Mouse (Mus musculus) CD4-positive, CD25-positive, alpha-beta regulatory T cell, adult 4 months (primary cell): ENCODE results near the gene Ctsa. TPM values are rescaled to one million over a fixed set of nuclear protein-coding genes. Genes with fewer than 3 reads are reported as not detected.
"Not testable (repeated sequence)": the region's sequence is repeated elsewhere in the genome, so short reads cannot be mapped to it uniquely, and the experiment has no call there.

Experiments
- ATAC-seq: one replicate; pipeline ENCODE4 v1.8.0; 2017
- polyA plus RNA-seq, 2 experiments: library from polyadenylated mRNA; unstranded; fragments of 100-300 nt; shearing (Covaris generic); gene quantifications; one replicate each; pipeline ENCODE4 v1.2.1; 2017

The Ctsa gene
- polyA plus RNA-seq, 2 experiments from 2014 or later: 211 to 247 TPM

DNA sequence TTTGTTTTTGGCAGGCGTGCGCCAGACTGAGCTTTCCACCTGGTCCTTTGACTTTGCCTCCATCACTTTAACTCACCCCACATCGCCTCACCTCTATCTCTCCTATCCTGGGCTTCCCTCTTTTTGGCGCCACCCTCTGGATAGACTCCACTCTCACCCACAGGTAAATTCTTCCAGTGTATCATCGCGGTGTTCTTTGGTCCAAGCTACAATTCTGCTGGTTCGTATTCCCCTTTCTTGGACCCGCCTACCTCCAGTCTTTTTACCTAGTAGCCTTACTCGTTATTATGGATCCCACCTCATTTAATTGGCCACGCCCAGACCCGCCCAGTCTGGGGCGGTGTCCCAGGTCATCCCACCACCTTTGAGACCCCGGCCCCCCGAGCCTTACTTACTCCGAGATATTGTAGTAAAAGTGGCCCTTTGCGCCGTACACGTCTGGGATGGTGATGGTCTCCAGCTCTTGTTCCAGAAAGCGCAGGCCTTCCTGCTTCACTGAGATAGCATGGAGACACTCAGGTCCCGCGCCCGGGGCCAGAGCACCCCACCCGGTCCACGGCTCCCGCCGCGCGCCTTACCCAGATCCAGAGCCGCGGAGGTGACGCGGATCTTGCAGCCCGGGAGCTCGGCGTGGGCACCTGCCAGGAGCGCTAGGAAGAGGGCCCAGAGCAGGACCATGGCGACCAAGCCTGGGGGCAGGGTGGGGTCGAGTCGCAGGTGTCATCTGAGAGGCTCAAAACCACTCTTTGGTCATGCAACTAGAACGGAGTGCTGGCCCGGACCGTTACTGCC is 23.8 kb downstream of the Ctsa start:
- peak; percentile 37 for ATAC-seq

GRCm38 (mm10) chr2:164857101-164857821 is 24.6 kb downstream of the Ctsa start, which contains the start of gene Pltp:
Pltp (minus strand) TSS chr2:164857711.
- peak; percentile 75 for ATAC-seq

DNA sequence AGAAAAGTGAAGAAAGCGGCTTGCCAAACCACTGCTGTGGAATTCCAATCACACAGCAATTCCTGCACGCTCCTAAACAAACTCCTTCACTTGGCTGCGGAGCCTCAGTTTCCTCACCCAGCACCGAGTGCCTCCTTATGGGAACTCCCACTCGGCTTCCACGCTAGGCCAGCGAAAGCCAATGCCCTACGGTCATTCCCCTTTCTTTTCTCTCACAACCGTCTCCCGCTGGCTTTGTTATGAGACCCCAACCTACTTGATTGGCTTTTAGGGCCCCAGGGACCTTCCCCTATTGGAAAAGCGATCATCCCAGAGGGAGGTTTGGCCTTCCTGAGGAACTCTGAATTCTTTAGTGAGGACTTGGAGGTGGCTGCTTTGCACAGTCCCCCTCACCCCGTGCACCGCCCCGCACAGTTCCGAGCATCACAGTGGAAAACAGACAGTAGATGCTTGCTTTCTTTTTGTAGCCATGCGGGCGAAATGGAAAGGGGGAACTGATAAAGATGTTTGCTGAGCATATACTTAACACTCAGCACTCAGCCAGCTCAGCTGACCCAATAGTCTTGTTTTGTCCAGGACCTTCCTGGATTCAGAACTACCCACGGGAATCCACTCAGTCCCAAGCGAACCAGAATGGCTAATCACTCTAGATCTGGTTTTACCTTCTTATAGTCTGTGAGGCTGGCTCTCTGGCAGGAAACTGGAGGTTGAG is 25.3 kb downstream of the Ctsa start:
- no peak for ATAC-seq

GRCm38 (mm10) chr2:164859155-164859554 is 26.5 kb downstream of the Ctsa start:
- no peak for ATAC-seq

DNA sequence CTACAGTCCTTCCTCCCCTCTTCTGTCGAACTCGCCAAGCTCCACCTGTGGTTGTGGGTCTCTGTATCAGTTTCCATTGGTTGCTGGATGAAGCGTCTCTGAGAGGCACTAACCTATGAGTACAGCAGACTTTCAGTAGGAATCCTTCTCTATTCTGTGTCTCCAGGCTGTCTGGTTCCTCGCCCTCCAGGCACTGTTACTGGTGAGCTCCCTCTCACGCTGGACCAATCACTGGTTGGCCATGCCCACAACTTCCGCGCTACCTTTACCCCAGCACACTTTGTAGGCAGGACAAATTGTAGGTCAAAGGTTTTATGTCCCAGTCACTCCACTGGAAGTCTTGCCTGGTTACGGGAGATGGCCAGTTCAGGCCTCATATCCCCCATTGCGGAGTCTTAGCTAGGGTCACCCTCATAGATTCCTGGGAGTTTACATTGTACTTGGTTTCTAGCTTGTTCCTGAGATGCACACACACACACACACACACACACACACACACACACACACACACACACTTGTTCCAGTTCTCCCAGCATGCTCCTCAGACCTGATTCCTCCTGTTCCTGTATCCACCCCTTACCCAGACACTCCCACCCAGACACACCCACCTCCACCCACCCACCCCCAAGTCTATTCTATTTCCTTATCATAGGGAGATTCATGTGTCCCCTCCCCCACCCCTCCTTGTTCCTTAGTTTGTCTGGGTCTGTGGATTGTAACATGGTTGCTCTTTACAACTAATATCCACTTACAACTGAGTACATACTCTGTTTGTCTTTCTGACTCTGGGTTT is 27.2 kb downstream of the Ctsa start:
- ATAC-seq: no peak

DNA sequence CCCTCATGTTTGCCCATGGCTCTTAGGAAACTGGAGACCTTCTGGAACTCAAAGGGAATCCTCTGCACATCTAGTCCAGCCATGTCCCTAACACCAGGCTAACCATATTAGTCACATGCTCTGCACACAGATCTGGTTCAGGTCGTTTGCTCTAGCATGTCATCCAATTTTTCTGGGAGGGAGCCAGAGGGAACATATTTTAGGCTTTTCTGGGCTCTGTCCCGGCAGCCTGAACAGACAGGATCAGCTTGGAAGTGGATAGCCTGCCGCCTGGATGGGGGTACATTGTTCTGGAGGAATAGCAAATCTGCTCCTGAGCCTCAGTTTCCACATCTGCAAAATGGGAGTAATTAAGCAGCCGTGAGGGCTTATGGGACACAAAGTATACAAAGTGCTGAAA is 28.4 kb downstream of the Ctsa start:
- ATAC-seq: no peak

DNA sequence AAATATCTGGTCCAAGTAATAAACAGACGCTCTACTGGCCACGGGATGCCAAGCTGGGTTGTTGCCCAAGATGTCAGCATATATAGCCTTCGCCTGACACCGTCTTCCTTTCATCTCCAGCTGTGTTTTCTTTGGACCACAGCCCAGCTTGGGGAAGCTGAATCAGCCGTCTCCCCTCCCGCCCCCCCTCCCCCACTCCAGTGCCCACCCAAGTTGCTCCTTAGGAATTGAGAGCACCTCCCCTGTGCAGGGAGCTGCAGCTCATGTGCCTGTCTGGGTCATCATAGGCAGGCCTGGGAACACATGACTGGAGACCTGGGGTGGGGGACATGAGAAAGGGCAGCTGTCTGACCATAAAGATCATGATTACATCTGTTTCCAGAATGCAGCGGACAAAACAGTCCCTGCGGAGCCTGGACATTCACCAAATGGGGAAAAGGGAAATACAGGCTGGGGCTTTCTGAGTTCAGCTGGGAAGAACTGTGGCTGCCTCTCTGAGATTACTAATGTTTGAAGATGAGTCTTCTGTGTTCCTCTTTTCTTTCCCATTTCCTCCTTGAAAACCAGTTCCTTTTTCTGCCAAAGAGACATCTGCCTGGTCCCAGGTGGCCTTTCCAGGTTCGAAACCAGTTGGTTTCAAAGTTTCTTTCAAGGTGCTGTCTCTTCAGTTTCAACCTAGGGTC is 29.6 kb downstream of the Ctsa start:
- no peak for ATAC-seq

DNA sequence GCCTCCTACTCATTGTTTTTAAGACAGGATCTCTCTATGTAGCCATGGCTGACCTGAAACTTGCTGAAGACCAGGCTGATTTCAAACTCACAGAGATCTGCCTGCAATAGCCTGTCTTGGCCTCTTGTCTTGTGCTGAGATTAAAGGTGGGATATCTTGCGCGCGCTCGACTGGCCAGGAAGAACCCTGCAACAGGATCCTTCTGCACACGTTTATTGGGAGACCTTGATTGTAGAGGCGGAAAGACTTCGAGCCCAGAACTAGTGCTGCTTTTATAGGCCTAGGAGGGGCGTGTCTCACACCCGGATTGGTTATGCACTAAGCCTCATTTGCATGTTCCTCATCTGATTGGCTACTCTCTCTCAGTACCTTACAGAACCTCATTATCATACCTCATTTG is 30.7 kb downstream of the Ctsa start:
- ATAC-seq: not testable (repeated sequence)

- no peak for ATAC-seq
These were observed 31.9 kb downstream of the Ctsa start for GRCm38 (mm10) chr2:164864593-164864992.

DNA sequence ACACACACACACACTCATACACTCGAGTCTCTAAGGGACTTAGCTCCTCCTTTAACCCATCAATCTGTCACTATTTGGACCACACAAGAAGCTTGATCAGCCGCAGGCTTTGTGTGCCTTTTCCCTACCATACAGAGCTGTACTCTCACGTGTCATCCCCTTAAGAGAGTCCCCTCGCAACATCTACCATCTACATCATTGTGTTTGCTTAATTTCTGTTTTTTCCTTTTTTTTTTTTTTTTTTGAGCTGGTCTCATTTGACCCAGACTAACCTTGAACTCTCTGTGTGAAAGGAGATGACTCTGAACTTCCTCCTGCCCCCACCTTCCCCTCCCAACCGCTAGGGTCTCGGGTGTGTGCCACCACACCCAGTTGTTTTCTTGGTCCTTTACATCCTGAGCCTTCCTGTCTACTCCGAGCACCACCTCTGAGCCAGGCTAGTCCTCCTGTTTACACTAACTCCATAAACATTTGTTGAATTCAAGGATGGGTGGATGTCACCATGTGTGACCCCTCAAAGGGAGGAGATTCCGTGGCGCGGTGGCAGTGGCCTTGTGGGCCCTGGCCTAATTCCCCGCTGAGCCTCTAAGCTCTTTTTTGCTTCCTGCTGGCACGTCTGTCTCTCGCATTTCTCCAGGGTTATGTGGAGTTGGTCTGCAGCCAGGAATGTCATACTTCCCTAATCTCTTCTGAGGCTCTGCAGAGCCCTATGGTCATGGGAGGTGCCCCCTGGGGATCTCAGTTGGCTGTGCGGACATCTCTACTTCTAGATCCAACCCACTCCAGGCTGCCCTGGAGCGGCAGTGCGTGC is 34.3 kb downstream of the Ctsa start:
- ATAC-seq: no peak

- no peak for ATAC-seq
These were observed 34.9 kb downstream of the Ctsa start for GRCm38 (mm10) chr2:164867566-164867965.

- ATAC-seq: peak; percentile 77
These were observed 35.8 kb downstream of the Ctsa start for GRCm38 (mm10) chr2:164868491-164868890.

- ATAC-seq: no peak
These were observed 39.1 kb downstream of the Ctsa start for GRCm38 (mm10) chr2:164871602-164872303.

- ATAC-seq: no peak
These were observed 40.9 kb downstream of the Ctsa start for GRCm38 (mm10) chr2:164873621-164874020.

DNA sequence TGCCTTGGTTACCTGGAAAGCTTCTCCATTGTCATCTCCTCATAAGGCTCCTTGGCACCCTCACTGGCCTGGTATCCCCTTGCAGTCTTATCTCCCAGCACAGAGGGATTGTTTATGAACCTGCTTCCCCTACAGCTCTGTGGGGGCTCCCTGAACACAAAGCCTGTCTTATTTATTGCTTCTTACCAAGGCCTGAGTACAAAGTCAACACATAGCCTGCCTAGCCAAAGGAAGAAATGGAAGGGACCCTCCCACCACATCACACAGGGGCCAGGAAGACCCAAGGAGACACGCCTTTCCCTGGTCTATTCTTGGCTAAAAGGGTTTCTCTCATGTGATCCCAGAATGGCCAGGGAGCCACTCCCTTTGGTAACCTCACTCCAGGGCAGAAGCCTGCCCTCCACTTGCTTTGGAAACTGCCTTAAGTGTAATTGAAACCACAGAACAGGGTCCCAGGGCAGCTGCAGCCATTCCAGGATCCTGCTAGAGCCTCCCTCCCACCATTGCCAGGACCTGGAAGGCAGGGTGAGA is 41.6 kb downstream of the Ctsa start:
- no peak for ATAC-seq

DNA sequence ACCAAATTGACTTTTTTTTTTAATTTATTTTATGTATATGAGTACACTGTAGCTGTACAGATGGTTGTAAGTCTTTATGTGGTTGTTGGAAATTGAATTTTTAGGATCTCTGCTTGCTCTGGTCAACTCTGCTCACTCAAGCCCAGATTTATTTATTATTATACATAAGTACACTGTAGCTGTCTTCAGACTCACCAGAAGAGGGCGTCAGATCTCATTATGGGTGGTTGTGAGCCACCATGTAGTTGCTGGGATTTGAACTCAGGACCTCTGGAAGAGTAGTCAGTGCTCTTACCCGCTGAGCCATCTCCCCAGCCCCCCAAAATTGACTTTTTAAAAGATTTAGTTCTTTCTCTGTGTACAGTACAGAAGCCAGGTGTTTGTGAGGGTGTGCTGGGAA is 43.0 kb downstream of the Ctsa start:
- not testable (repeated sequence) for ATAC-seq

GRCm38 (mm10) chr2:164877376-164878215 is 44.9 kb downstream of the Ctsa start:
- not testable (repeated sequence) for ATAC-seq

DNA sequence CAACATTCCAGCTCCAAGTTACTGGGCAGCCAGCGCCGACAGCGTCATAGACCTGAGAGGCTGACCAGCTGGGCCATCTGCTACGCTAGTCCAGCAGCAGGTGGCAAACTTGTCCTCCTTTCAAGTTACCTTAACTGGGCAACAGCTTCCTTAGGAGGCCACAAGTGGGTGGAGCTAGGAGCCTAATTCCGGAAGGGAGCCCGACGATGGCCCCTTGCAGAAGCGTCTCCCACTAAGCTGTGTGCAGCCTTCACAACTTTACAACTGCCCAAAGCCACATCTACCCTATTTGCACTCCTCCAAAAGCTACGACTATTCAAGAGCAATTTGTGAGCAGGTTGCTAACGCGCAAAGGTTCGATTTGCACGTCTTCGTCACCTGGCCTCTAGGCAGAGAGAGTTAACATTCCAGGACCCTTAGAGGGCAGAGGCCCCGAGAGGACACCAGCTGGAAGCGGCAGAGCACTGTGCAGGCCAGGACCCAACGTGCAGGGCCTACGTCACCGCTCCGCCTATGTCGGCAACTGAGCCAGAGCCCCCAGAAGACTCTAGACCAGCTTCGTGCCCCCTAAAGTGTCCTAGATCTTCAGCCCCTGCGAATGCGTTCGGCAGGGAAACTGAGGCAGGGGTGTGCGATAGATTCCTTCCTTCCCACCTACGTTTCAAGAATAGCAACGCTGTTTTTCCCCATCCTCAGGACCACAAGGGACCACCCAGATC is 46.0 kb downstream of the Ctsa start:
- ATAC-seq: peak; percentile 5

DNA sequence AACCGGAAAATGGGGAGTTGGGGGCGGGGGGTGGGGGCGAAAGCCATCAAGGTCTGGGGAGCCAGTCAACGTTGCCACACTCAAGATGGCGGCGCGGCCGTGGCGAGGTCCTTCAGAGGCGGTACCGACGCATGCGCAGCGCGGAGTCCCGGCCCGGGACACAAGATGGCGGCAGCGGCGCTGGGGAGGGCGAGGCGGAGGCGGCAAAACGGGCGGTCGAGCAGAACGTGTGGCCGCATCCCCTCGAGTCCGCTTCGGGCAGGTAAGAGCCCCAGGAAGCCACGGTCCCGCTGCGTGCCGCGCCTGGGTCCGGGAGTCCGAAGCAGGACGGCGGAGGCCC is 46.5 kb downstream of the Ctsa start, which contains the start of gene Pcif1:
Gene Pcif1, plus strand, starts transcription at position 77 of the 340 bp plus-strand sequence.
- ATAC-seq: peak; percentile 63
